Mouse (Mus musculus): ENCODE data around the gene Ajuba. TPM values are rescaled to one million over a fixed set of nuclear protein-coding genes. Genes with fewer than 3 reads are reported as not detected.

The Ajuba gene
- polyA plus RNA-seq, 1 experiment from 2014 or later = 30.7 TPM

- H3K27me3 ChIP-seq (ENCODE audit: control insufficient read depth, insufficient read depth, low read length) = no peaks in the 10 kb centered on the region
- peaks cover under 1% of the 10 kb centered on the region; the same call in 1 of the 2 replicates for H3K4me1 ChIP-seq (ENCODE audit: control insufficient read depth, insufficient read depth, low read length)
- H3K4me3 ChIP-seq (ENCODE audit: low read depth, low read length) = no peak overlapping the region
- no peaks in the 10 kb centered on the region for H3K9me3 ChIP-seq (replicated peaks; ENCODE audit: control insufficient read depth, low read length)
- H3K9ac ChIP-seq (ENCODE audit: low read depth, low read length) = no peak overlapping the region
- no peak overlapping the region for H3K27ac ChIP-seq (ENCODE audit: low read depth, low read length)
- 67% methylated on average over 7 of the region's 7 CpGs for WGBS (ENCODE audit: insufficient replicate concordance)
- H3K4me2 ChIP-seq = no peak overlapping the region
- H3K36me3 ChIP-seq (ENCODE audit: control insufficient read depth, insufficient read depth, low read length) = no peaks in the 10 kb centered on the region
- ATAC-seq (replicated peaks; ENCODE audit: insufficient number of reproducible peaks, low FRiP score, low TSS enrichment) = no peak
Observed at GRCm38 (mm10) chr14:54579638-54580037, 2.3 kb upstream of the Ajuba start.

- H3K27ac ChIP-seq (ENCODE audit: low read depth, low read length) = peak overlapping the region; percentile 93
- H3K4me2 ChIP-seq = peak overlapping the region; percentile 81
- H3K9ac ChIP-seq (ENCODE audit: low read depth, low read length) = peak overlapping the region; percentile 95
- H3K27me3 ChIP-seq (ENCODE audit: control insufficient read depth, insufficient read depth, low read length) = no peaks in the 10 kb centered on the region
- WGBS (ENCODE audit: insufficient replicate concordance) = 1% methylated on average over 10 of the region's 10 CpGs
- no peak for ATAC-seq (replicated peaks; ENCODE audit: insufficient number of reproducible peaks, low FRiP score, low TSS enrichment)
- no peaks in the 10 kb centered on the region; the same call in 1 of the 2 replicates for H3K36me3 ChIP-seq (ENCODE audit: control insufficient read depth, insufficient read depth, low read length)
- H3K4me3 ChIP-seq (ENCODE audit: low read depth, low read length) = peak overlapping the region; percentile 87
- H3K4me1 ChIP-seq (ENCODE audit: control insufficient read depth, insufficient read depth, low read length) = peaks cover 16% of the 10 kb centered on the region
- H3K9me3 ChIP-seq (replicated peaks; ENCODE audit: control insufficient read depth, low read length) = no peaks in the 10 kb centered on the region
Observed at GRCm38 (mm10) chr14:54578063-54578462, 705 bp upstream of the Ajuba start.

GRCm38 (mm10) chr14:54576241-54577088, 893 bp downstream of the Ajuba start:
- H3K27me3 ChIP-seq (ENCODE audit: control insufficient read depth, insufficient read depth, low read length) = no peaks in the 10 kb centered on the region
- H3K4me3 ChIP-seq (ENCODE audit: low read depth, low read length) = peak overlapping the region; percentile 87
- peak overlapping the region; percentile 95 for H3K9ac ChIP-seq (ENCODE audit: low read depth, low read length)
- ATAC-seq (replicated peaks; ENCODE audit: insufficient number of reproducible peaks, low FRiP score, low TSS enrichment) = no peak
- peak overlapping the region; percentile 81 for H3K4me2 ChIP-seq
- peaks cover 31% of the 10 kb centered on the region for H3K4me1 ChIP-seq (ENCODE audit: control insufficient read depth, insufficient read depth, low read length)
- under 1% methylated on average over 84 of the region's 84 CpGs for WGBS (ENCODE audit: insufficient replicate concordance)
- H3K27ac ChIP-seq (ENCODE audit: low read depth, low read length) = peak overlapping the region; percentile 93
- H3K36me3 ChIP-seq (ENCODE audit: control insufficient read depth, insufficient read depth, low read length) = peaks cover 1% of the 10 kb centered on the region
- no peaks in the 10 kb centered on the region for H3K9me3 ChIP-seq (replicated peaks; ENCODE audit: control insufficient read depth, low read length)

DNA sequence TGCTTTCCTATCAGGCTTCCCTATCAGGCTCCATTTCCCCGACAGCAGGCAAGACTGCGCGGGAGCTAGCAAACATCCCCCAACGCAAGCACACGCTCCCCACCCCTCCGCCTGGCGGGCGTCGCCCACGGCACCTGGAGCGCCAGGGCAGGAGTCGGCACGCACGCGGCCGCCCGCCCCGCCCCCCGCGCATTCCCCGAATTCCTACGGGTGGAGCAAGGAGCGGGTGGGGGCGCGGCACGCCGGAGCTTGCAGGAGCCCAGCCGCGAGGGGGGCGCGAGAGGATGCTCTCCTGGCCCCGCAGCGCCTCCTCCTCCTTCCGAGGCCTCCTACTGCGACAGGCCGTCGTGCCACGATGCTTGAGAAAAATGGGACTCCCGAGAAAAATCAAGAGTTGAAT, 1.7 kb downstream of the Ajuba start:
- peak overlapping the region; percentile 87 for H3K4me3 ChIP-seq (ENCODE audit: low read depth, low read length)
- no peaks in the 10 kb centered on the region for H3K27me3 ChIP-seq (ENCODE audit: control insufficient read depth, insufficient read depth, low read length)
- peaks cover 35% of the 10 kb centered on the region for H3K4me1 ChIP-seq (ENCODE audit: control insufficient read depth, insufficient read depth, low read length)
- peak overlapping the region; percentile 95 for H3K9ac ChIP-seq (ENCODE audit: low read depth, low read length)
- H3K4me2 ChIP-seq = peak overlapping the region; percentile 81
- H3K9me3 ChIP-seq (replicated peaks; ENCODE audit: control insufficient read depth, low read length) = no peaks in the 10 kb centered on the region
- H3K27ac ChIP-seq (ENCODE audit: low read depth, low read length) = peak overlapping the region; percentile 93
- ATAC-seq (replicated peaks; ENCODE audit: insufficient number of reproducible peaks, low FRiP score, low TSS enrichment) = no peak
- H3K36me3 ChIP-seq (ENCODE audit: control insufficient read depth, insufficient read depth, low read length) = peaks cover 6% of the 10 kb centered on the region
- WGBS (ENCODE audit: insufficient replicate concordance) = under 1% methylated on average over 34 of the region's 39 CpGs

DNA sequence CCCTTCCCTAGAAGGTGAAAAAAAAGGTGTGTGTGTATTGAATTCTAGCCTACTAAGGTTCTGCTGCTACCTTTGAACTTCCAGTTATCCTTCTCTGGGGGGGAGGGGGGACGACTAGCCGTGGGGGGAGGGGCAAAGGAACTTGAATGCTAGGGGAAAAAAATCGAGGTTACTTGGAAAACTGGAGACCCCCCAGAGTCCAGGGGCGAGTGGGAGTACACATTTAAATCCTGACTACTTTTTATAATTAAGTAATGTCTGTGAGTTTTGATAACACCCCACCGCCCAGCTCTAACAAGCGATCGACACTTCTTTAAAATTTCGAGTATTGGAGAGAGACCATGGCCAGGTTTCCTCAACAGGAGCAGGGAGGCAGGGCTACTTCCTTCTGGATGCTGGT, 2.3 kb downstream of the Ajuba start:
- Histone ChIP-seq H3K36me3 (ENCODE audit: control insufficient read depth, insufficient read depth, low read length) (peaks cover 8% of the 10 kb centered on the region), H3K9me3 (replicated peaks; ENCODE audit: control insufficient read depth, low read length) (no peaks in the 10 kb centered on the region), H3K27me3 (ENCODE audit: control insufficient read depth, insufficient read depth, low read length) (no peaks in the 10 kb centered on the region), H3K4me1 (ENCODE audit: control insufficient read depth, insufficient read depth, low read length) (peaks cover 39% of the 10 kb centered on the region), H3K27ac (ENCODE audit: low read depth, low read length) (peak overlapping the region; percentile 93), H3K4me2 (peak overlapping the region; percentile 81), H3K9ac (ENCODE audit: low read depth, low read length) (peak overlapping the region; percentile 95), H3K4me3 (ENCODE audit: low read depth, low read length) (peak overlapping the region; percentile 87)
- WGBS (ENCODE audit: insufficient replicate concordance) = 3% methylated on average over 8 of the region's 8 CpGs
- ATAC-seq (replicated peaks; ENCODE audit: insufficient number of reproducible peaks, low FRiP score, low TSS enrichment) = no peak

DNA sequence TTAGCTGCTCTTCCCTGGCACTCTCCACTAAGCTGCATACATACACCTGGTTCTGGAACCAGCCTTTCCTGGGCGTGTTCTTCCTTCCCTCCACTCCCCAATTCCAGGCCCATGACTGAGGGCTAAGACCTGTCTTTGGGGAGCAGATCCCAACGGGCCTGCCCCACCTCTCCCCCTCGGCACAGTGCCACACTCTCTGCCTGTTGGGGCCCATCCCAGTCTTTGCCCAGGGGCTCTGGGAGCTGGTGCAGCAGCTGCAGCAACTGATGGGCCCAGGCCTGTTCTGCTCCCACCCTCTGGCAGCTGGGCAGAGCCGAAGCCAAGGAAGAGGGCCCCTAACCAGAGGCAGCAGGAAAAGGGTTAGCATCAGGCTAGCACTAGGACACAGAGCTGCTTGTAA, 3.1 kb downstream of the Ajuba start:
- peak overlapping the region; percentile 81 for H3K4me2 ChIP-seq
- no peaks in the 10 kb centered on the region for H3K27me3 ChIP-seq (ENCODE audit: control insufficient read depth, insufficient read depth, low read length)
- no peaks in the 10 kb centered on the region for H3K9me3 ChIP-seq (replicated peaks; ENCODE audit: control insufficient read depth, low read length)
- H3K4me1 ChIP-seq (ENCODE audit: control insufficient read depth, insufficient read depth, low read length) = peaks cover 46% of the 10 kb centered on the region
- ATAC-seq (replicated peaks; ENCODE audit: insufficient number of reproducible peaks, low FRiP score, low TSS enrichment) = no peak
- H3K9ac ChIP-seq (ENCODE audit: low read depth, low read length) = peak overlapping the region; percentile 95
- 20% methylated on average over 4 of the region's 4 CpGs for WGBS (ENCODE audit: insufficient replicate concordance)
- peaks cover 10% of the 10 kb centered on the region for H3K36me3 ChIP-seq (ENCODE audit: control insufficient read depth, insufficient read depth, low read length)
- peak overlapping the region; percentile 87 for H3K4me3 ChIP-seq (ENCODE audit: low read depth, low read length)
- H3K27ac ChIP-seq (ENCODE audit: low read depth, low read length) = peak overlapping the region; percentile 93

GRCm38 (mm10) chr14:54572790-54573736, 4.3 kb downstream of the Ajuba start:
- 9% methylated on average over 13 of the region's 14 CpGs for WGBS (ENCODE audit: insufficient replicate concordance)
- Histone ChIP-seq H3K27ac (ENCODE audit: low read depth, low read length) (peak overlapping the region; percentile 93), H3K9me3 (replicated peaks; ENCODE audit: control insufficient read depth, low read length) (no peaks in the 10 kb centered on the region), H3K9ac (ENCODE audit: low read depth, low read length) (peak overlapping the region; percentile 95), H3K4me1 (ENCODE audit: control insufficient read depth, insufficient read depth, low read length) (peaks cover 48% of the 10 kb centered on the region), H3K4me3 (ENCODE audit: low read depth, low read length) (peak overlapping the region; percentile 87), H3K36me3 (ENCODE audit: control insufficient read depth, insufficient read depth, low read length) (peaks cover 18% of the 10 kb centered on the region), H3K4me2 (peak overlapping the region; percentile 81), H3K27me3 (ENCODE audit: control insufficient read depth, insufficient read depth, low read length) (no peaks in the 10 kb centered on the region)
- peak; percentile 29 for ATAC-seq (replicated peaks; ENCODE audit: insufficient number of reproducible peaks, low FRiP score, low TSS enrichment)

DNA sequence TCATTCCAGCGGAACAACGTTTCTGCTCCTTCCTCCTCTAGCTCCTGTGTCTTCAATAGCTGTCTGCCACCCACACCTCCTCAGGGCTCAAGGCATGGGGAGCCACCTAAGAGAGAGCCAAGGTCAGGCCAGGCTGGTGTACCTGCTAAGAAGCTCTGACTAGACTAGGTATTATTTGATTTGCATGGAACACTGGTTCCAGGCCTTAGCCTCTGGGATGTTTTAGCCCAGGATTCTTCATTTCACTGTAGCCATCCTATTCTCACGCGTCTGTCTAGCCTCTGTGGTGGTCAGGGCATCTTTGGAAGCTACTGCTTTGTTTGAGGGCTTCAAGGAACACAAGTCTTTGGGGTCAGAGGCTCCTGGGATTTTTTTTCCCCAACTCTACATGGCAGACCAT, 5.2 kb downstream of the Ajuba start:
- Histone ChIP-seq H3K27ac (ENCODE audit: low read depth, low read length) (peak overlapping the region; percentile 93), H3K27me3 (ENCODE audit: control insufficient read depth, insufficient read depth, low read length) (no peaks in the 10 kb centered on the region), H3K4me1 (ENCODE audit: control insufficient read depth, insufficient read depth, low read length) (peaks cover 48% of the 10 kb centered on the region), H3K4me3 (ENCODE audit: low read depth, low read length) (0 out of 2 replicates have a peak overlapping the region, but pooled peaks have one; percentile 87), H3K36me3 (ENCODE audit: control insufficient read depth, insufficient read depth, low read length) (peaks cover 19% of the 10 kb centered on the region), H3K4me2 (peak overlapping the region; percentile 81), H3K9ac (ENCODE audit: low read depth, low read length) (peak overlapping the region; percentile 47), H3K9me3 (replicated peaks; ENCODE audit: control insufficient read depth, low read length) (no peaks in the 10 kb centered on the region)
- no peak for ATAC-seq (replicated peaks; ENCODE audit: insufficient number of reproducible peaks, low FRiP score, low TSS enrichment)
- WGBS (ENCODE audit: insufficient replicate concordance) = 64% methylated on average over 4 of the region's 4 CpGs
